Mouse (Mus musculus): Measurements from ENCODE around the gene Hspa1b. TPM values are rescaled to one million over a fixed set of nuclear protein-coding genes. Genes with fewer than 3 reads are reported as not detected.
"Not testable (repeated sequence)": the region's sequence is repeated elsewhere in the genome, so short reads cannot be mapped to it uniquely, and the experiment has no call there.

Gene Hspa1b
- polyA plus RNA-seq, 1 experiment = not detected

DNA sequence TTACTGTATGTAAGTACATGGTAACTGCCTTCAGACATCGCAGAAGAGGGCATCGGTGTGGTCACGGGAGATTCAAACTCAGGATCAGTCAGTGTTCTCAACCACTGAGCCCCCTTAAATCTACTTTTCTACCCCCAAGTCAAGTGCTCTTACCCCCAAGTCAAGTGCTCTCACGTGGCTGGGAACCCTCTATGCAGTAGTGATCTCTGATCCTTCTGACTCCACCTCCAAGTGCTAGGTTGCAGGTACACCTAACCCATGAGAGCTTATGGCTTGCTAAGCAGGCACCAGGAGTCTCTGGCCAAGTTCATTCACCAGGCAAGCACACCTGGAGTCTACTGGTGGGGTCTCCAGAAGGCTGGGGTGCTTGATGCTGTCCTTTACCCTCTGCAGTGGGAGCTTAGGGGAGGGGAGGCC, 9.5 kb downstream of the Hspa1b start:
- 60% methylated on average over 4 of the region's 4 CpGs for WGBS
- Histone ChIP-seq H3K4me1 (ENCODE audit: control insufficient read depth, insufficient read depth, low read length) (no peaks in the 10 kb centered on the region), H3K4me3 (ENCODE audit: insufficient read depth, low read depth, low read length) (no peak overlapping the region), H3K27ac (ENCODE audit: insufficient read depth, low read depth, low read length) (no peak overlapping the region)
- no peak for TF ChIP-seq CTCF (IDR thresholded peaks at IDR 0.05; ENCODE audit: insufficient read depth, low read depth, low read length)

DNA sequence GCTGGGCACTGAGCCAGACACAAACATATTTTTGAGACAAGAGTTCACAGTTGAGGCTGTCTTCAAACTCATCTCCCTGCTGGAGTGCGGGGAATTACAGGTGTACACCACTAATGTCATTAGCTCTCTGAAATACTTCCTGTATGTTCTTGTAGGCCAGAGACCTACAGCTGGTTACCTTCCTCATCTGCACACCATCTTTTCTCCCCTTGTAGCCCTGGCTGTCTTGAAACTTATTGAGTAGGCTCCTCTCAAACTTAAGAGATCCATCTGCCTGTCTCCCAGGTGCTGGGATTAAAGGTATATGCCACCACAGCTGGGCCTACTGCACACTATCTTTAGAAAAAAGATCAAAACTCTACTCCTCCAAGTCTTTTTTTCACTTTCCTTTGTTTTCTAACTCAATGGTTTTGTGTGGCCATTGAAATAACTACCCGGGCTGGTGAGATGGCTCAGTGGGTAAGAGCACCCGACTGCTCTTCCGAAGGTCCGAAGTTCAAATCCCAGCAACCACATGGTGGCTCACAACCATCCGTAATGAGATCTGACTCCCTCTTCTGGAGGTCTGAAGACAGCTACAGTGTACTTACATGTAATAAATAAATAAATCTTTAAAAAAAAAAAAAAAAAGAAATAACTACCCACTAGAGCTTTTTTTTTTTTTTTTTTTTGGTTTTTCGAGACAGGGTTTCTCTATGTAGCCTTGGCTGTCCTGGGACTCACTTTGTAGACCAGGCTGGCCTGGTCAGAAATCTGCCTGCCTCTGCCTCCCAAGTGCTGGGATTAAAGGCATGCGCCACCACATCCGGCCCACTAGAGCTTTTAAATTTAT, 10.1 kb downstream of the Hspa1b start:
- 66% methylated on average over 9 of the region's 9 CpGs for WGBS
- not testable (repeated sequence) for H3K27ac ChIP-seq (ENCODE audit: insufficient read depth, low read depth, low read length); H3K4me3 ChIP-seq (ENCODE audit: insufficient read depth, low read depth, low read length); H3K4me1 ChIP-seq (ENCODE audit: control insufficient read depth, insufficient read depth, low read length)

DNA sequence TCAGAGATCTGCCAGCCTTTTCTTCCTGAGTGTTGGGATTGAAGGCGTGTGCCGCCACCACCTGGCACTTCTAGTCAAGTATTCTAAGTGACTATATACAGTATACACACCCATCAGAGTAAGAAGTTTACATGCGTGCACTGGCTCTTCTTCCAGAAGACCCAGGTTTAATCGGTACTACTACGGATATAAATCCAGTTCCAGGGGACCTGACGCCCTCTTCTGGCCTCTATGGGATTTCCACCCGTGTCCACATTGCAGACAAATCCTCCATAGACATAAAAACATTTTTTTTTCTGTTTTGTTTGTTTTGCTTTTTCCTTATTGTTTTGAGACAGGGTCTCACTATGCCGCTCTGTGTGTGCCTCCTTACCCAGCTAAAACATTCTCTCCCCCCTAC, 11.4 kb downstream of the Hspa1b start:
- Histone ChIP-seq H3K4me1 (ENCODE audit: control insufficient read depth, insufficient read depth, low read length) (no peaks in the 10 kb centered on the region), H3K4me3 (ENCODE audit: insufficient read depth, low read depth, low read length) (no peak overlapping the region), H3K27ac (ENCODE audit: insufficient read depth, low read depth, low read length) (no peak overlapping the region)
- WGBS = 25% methylated on average over 8 of the region's 8 CpGs
- TF ChIP-seq CTCF (IDR thresholded peaks at IDR 0.05; ENCODE audit: insufficient read depth, low read depth, low read length) = no peak
- TF ChIP-seq POLR2A (IDR thresholded peaks at IDR 0.05; ENCODE audit: insufficient read depth, low read depth, low read length) = no peak

DNA sequence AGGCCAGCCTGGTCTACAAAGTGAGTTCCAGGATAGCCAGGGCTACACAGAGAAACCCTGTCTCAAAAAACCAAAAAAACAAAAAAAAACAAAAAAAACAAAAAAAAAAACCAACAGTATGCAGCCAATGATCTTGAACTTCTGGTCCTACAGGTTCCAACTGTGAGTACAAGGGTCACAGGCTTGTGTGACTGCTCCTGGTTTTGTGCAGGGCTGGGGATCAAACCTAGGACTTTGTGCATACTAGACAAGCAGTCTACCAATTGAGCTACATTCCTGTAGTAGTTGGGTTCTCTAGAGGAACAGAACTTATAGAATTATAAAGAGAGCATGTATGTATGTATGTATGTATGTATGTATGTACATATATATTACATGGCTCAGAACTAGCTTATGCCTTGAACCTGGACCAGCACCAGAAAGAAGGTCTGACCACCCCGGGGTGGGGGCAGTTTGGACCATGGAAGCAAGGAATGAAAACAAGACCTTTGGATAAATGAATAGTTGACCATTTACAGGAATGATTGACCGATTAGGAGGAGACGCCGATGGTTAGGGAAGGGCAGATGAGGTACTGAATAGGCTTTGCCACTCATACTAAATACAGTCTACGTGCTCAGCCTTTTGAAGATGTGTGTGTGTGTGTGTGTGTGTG, 12.4 kb downstream of the Hspa1b start:
- WGBS = 87% methylated on average over 5 of the region's 5 CpGs
- peaks cover 2% of the 10 kb centered on the region for H3K4me1 ChIP-seq (ENCODE audit: control insufficient read depth, insufficient read depth, low read length)
- no peak for TF ChIP-seq POLR2A (IDR thresholded peaks at IDR 0.05; ENCODE audit: insufficient read depth, low read depth, low read length)
- TF ChIP-seq CTCF (IDR thresholded peaks at IDR 0.05; ENCODE audit: insufficient read depth, low read depth, low read length) = no peak

DNA sequence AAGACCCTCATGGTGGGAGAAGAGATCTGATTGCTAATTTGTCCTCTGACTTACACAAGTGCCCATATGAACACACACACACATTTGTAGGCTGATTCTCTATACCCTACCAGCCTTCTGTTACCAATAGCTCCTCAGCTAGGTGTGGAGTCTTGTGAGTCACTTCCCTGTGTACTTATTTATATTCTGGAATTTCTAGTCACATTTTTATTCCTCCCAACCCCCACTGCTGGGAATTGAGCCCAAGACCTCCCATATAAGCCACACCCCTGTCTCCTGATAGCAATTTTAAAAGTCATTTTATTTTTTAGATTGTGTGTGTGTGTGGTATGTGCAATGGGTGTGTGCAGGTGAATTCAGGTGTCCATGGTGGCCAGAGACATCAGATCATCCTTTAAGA, 14.7 kb downstream of the Hspa1b start:
- no peak overlapping the region for H3K4me3 ChIP-seq (ENCODE audit: insufficient read depth, low read depth, low read length)
- TF ChIP-seq CTCF (IDR thresholded peaks at IDR 0.05; ENCODE audit: insufficient read depth, low read depth, low read length) (no peak), POLR2A (IDR thresholded peaks at IDR 0.05; ENCODE audit: insufficient read depth, low read depth, low read length) (no peak)
- H3K4me1 ChIP-seq (ENCODE audit: control insufficient read depth, insufficient read depth, low read length) = peaks cover 3% of the 10 kb centered on the region
- no peak overlapping the region for H3K27ac ChIP-seq (ENCODE audit: insufficient read depth, low read depth, low read length)

More for the DNA sequence above, 12.4 kb downstream of the Hspa1b start:
- Histone ChIP-seq H3K27ac (ENCODE audit: insufficient read depth, low read depth, low read length) (no peak overlapping the region), H3K4me3 (ENCODE audit: insufficient read depth, low read depth, low read length) (no peak overlapping the region)

DNA sequence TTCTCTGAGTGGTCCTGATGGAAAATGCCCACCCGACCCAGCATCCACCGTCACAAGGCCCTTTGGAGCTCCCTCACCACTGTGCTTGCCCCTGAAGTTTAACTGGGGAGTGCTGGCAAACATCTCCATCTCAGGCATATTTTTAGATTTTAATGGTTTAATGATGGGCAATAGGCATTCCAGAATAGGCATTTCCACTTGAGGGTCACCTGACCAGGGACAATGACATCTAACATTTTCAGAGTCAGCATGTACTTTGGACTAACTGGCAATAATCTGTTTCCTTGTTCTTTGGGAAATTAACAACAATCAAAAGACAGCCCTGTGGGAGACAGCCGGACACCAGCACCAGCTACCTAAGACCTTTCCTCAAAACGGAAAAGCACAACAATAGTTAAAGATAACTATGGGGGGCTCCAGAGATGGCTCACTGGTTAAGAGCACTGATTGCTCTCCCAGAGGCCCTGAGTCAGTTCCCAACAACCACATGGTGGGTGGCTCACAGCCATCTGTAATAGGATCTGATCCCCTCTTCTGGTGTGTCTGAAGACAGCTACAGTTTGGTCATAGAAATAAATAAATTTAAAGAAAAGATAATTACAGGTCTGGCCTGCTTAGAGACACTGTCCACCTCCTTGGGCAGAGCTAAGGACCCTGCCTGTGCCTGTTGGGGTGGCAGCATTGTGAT, 15.8 kb downstream of the Hspa1b start:
- TF ChIP-seq POLR2A (IDR thresholded peaks at IDR 0.05; ENCODE audit: insufficient read depth, low read depth, low read length) (no peak), CTCF (IDR thresholded peaks at IDR 0.05; ENCODE audit: insufficient read depth, low read depth, low read length) (no peak)
- 82% methylated on average over 4 of the region's 4 CpGs for WGBS
- H3K27ac ChIP-seq (ENCODE audit: insufficient read depth, low read depth, low read length) = no peak overlapping the region
- no peak overlapping the region for H3K4me3 ChIP-seq (ENCODE audit: insufficient read depth, low read depth, low read length)
- peaks cover 3% of the 10 kb centered on the region for H3K4me1 ChIP-seq (ENCODE audit: control insufficient read depth, insufficient read depth, low read length)

DNA sequence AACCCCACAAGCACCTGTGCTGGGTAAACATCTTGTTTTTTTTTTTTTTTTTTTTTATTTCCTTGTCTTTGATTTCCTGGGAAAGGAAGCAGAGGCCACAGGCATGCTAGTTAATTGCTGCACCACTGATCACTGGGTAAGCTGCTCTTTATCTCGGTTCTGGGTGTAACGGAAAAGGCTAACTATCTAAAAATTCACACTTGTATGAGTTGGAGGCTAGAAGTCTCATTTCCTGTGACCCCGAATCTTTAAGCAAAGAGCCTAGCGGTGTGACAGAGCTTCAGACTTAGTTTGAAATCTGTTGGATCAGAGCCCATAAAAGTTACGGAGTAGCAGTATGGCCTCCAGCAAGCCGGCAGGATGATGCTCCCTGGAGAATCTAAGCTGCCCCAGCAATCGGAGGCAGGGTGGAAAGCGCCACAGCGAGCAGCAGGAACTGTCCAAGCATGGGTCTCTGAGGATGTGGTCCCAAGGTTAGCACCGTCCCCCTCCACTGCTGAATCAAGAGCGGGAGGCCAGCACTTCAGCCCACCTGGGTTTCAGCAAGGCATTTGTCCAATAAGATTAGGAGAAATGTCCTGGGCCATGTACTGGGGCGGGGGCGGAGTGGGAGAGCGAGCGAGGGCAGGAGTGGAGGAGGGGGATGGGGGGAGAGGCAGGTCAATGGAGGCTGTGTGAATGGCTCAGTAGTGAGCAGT, 17.5 kb downstream of the Hspa1b start:
- Histone ChIP-seq H3K4me3 (ENCODE audit: insufficient read depth, low read depth, low read length) (peak overlapping the region; percentile 33; the same call in 1 of the 2 replicates), H3K4me1 (ENCODE audit: control insufficient read depth, insufficient read depth, low read length) (peaks cover 3% of the 10 kb centered on the region), H3K27ac (ENCODE audit: insufficient read depth, low read depth, low read length) (no peak overlapping the region)
- TF ChIP-seq POLR2A (IDR thresholded peaks at IDR 0.05; ENCODE audit: insufficient read depth, low read depth, low read length) = no peak
- no peak for TF ChIP-seq CTCF (IDR thresholded peaks at IDR 0.05; ENCODE audit: insufficient read depth, low read depth, low read length)
- WGBS = 12% methylated on average over 15 of the region's 15 CpGs

DNA sequence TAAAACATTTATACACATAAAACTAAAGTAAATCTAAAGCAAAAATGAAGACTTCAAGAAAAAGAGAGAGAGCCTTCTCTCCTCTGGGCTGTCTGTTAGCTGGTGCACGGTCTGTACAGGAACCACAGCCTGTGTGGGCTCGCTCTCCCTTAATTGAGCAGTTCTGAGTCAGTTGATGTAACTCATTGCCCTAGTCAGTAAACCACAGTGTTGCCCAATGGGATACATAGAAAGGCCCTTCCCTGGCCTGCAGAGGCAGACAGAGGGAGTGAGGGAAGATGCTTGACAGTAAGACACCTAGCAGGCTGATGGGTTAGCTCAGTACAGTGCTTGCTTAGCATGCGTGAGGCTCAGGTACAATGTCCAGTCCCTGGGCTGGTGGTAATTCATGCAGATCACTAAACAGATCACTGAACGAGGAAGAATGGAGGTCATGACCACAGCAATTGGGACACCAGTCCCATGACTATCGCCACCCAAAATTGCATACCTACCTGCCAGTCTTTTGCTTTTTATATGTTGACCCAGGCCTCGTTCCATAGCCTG, 21.0 kb downstream of the Hspa1b start:
- WGBS = 88% methylated on average over 6 of the region's 6 CpGs
- Histone ChIP-seq H3K4me1 (ENCODE audit: control insufficient read depth, insufficient read depth, low read length) (peaks cover 8% of the 10 kb centered on the region), H3K4me3 (ENCODE audit: insufficient read depth, low read depth, low read length) (no peak overlapping the region), H3K27ac (ENCODE audit: insufficient read depth, low read depth, low read length) (no peak overlapping the region)
- TF ChIP-seq POLR2A (IDR thresholded peaks at IDR 0.05; ENCODE audit: insufficient read depth, low read depth, low read length) (no peak), CTCF (IDR thresholded peaks at IDR 0.05; ENCODE audit: insufficient read depth, low read depth, low read length) (no peak)

Data from olfactory bulb, adult 2 months (tissue).